Mouse (Mus musculus) bone marrow, adult 2 months (tissue): ENCODE data around the gene Hivep3. TPM values are rescaled to one million over a fixed set of nuclear protein-coding genes. Genes with fewer than 3 reads are reported as not detected.
A peak's percentile ranks its signal among the peaks of the same experiment; 100 is the strongest.

ENCODE experiments used
- H3K27ac ChIP-seq: fragments of 200-500 bp; 2 replicates; pipeline ENCODE4 v1.5.1; 2012; ENCODE audit warnings: low read depth, mild to moderate bottlenecking, control low read depth, inconsistent platforms, low read length; ENCODE audit not compliant: control insufficient read depth, poor library complexity, insufficient read depth
- H3K4me1 ChIP-seq: fragments of 200-500 bp; 2 replicates; pipeline ENCODE4 v1.6.1; 2011; ENCODE audit warnings: low read length; ENCODE audit not compliant: control insufficient read depth, insufficient read depth
- H3K4me3 ChIP-seq: fragments of 200-500 bp; replicated peaks from 2 replicates; pipeline ENCODE3; 2011; ENCODE audit warnings: mild to moderate bottlenecking, low read depth, low read length, control low read depth; ENCODE audit not compliant: control insufficient read depth
- CTCF ChIP-seq: fragments of 200-500 bp; IDR thresholded peaks from 2 replicates; pipeline ENCODE4 v1.5.1; 2011; ENCODE audit warnings: low read length, control low read depth; ENCODE audit not compliant: control insufficient read depth, insufficient read depth
- POLR2A ChIP-seq: fragments of 200-500 bp; IDR thresholded peaks from 2 replicates; pipeline ENCODE4 v1.6.1; 2011; ENCODE audit warnings: low read depth, mild to moderate bottlenecking, control low read depth, low read length, borderline replicate concordance; ENCODE audit not compliant: control insufficient read depth
- WGBS: fragments of 180-500 bp; shearing (Covaris S2); methylation state at CpG from one replicate; pipeline ENCODE4 v1.1.7; 2018; 5-methylcytosine and 5-hydroxymethylcytosine counted together
- polyA plus RNA-seq: library from polyadenylated mRNA; stranded (reverse); fragments of >200 nt; gene quantifications from 2 replicates; pipeline ENCODE4 v1.2.4, GENCODE M21; 2011; ENCODE audit warnings: low replicate concordance; ENCODE audit not compliant: missing spikeins, insufficient read depth, insufficient read length

The Hivep3 gene
- polyA plus RNA-seq, 1 experiment, result 7.3 TPM

GRCm38 (mm10) chr4:120044612-120045011, 311.0 kb downstream of the Hivep3 start:
- H3K4me3 ChIP-seq, result no peak overlapping the region
- no peak overlapping the region for H3K27ac ChIP-seq
- TF ChIP-seq POLR2A, result no peak
- TF ChIP-seq CTCF, result no peak
- no peaks in the 10 kb centered on the region; the same call in 1 of the 2 replicates for H3K4me1 ChIP-seq
- WGBS, result 76% methylated on average over 5 of the region's 5 CpGs

GRCm38 (mm10) chr4:120045131-120045537, 311.6 kb downstream of the Hivep3 start:
- 59% methylated on average over 5 of the region's 5 CpGs for WGBS
- Histone ChIP-seq H3K27ac (no peak overlapping the region), H3K4me3 (no peak overlapping the region), H3K4me1 (no peaks in the 10 kb centered on the region)
- TF ChIP-seq POLR2A (no peak), CTCF (no peak)

DNA sequence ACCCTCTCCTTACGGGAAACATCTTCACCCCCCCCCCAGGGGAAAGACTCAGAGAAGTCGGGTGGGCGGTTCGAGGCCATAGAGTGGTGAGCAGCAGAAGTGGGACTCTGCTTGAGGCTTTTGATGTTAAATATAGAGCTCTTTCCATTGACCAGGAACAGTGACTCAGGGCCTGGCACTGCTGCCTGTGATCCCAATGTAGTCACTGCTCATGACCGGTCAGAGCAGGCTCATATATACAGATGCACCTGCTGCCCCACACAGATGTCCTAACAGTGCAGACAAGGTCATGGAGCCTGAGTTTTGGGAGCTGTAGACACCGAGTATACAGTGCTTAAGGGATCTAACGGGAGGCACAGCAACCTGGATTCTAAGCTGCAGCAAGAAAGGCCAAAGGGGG, 312.3 kb downstream of the Hivep3 start:
- 79% methylated on average over 7 of the region's 7 CpGs for WGBS
- Histone ChIP-seq H3K4me3 (no peak overlapping the region), H3K27ac (no peak overlapping the region), H3K4me1 (no peaks in the 10 kb centered on the region)
- TF ChIP-seq CTCF (no peak), POLR2A (no peak)

GRCm38 (mm10) chr4:120047060-120047459, 313.5 kb downstream of the Hivep3 start:
- TF ChIP-seq CTCF (no peak), POLR2A (no peak)

DNA sequence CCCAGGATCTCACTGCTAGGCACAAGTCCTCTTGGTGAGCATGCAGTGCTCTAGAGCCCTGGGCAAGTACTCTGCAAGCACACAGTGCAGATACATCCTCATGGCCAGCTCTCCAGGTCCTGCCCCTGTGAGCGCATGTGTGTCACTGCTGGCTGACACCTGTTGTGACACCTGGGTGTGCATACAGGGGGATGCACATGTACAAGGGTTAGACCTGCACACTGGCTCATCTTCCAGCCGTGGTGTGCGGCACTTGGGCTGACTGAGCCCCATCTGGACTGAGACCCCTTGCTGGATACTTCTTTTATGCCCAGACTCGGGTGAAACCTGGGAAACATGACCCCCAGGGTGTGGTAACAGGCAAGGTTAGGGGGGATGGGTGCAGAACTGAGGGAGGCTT, 314.7 kb downstream of the Hivep3 start:
- H3K4me1 ChIP-seq, result no peaks in the 10 kb centered on the region; the same call in 1 of the 2 replicates
- 72% methylated on average over 4 of the region's 4 CpGs for WGBS
- no peak overlapping the region for H3K4me3 ChIP-seq
- TF ChIP-seq POLR2A, result no peak
- TF ChIP-seq CTCF, result no peak
- no peak overlapping the region for H3K27ac ChIP-seq

More at GRCm38 (mm10) chr4:120047060-120047459, 313.5 kb downstream of the Hivep3 start:
- H3K27ac ChIP-seq, result no peak overlapping the region
- no peaks in the 10 kb centered on the region; the same call in 1 of the 2 replicates for H3K4me1 ChIP-seq
- WGBS, result 64% methylated on average over 4 of the region's 4 CpGs
- no peak overlapping the region for H3K4me3 ChIP-seq

GRCm38 (mm10) chr4:120049857-120050256, 316.3 kb downstream of the Hivep3 start:
- peaks cover 2% of the 10 kb centered on the region for H3K4me1 ChIP-seq

GRCm38 (mm10) chr4:120052481-120052880, 318.9 kb downstream of the Hivep3 start:
- H3K4me3 ChIP-seq, result no peak overlapping the region
- H3K4me1 ChIP-seq, result peaks cover 2% of the 10 kb centered on the region
- TF ChIP-seq CTCF (no peak), POLR2A (no peak)
- no peak overlapping the region; the same call in 1 of the 2 replicates for H3K27ac ChIP-seq

More at GRCm38 (mm10) chr4:120049857-120050256, 316.3 kb downstream of the Hivep3 start:
- TF ChIP-seq POLR2A, result no peak
- no peak for TF ChIP-seq CTCF
- 82% methylated on average over 3 of the region's 3 CpGs for WGBS
- Histone ChIP-seq H3K4me3 (no peak overlapping the region), H3K27ac (no peak overlapping the region)

- TF ChIP-seq CTCF (no peak), POLR2A (no peak)
- H3K27ac ChIP-seq, result peak overlapping the region; percentile 74
- no peak overlapping the region for H3K4me3 ChIP-seq
- peaks cover 2% of the 10 kb centered on the region for H3K4me1 ChIP-seq
- 16% methylated on average over 11 of the region's 11 CpGs for WGBS
Observed at GRCm38 (mm10) chr4:120053026-120054005, 319.7 kb downstream of the Hivep3 start.
